Mouse (Mus musculus) monocyte, adult 59 days (primary cell): Measurements from ENCODE around the gene Cryz. TPM values are rescaled to one million over a fixed set of nuclear protein-coding genes. Genes with fewer than 3 reads are reported as not detected.

Experiments
- total RNA-seq, 2 experiments: library from RNA; stranded (reverse); gene quantifications; one replicate each; pipeline ENCODE4 v1.2.4; 2023

Gene Cryz
- 1 to 10 TPM; 4.1 to 6.4 TPM for total RNA-seq

GRCm38 (mm10) chr3:154596488-154596933 is at the start of gene Cryz:
TSS of gene Cryz (plus strand) at chr3:154596711.

GRCm38 (mm10) chr3:154596934-154597554 is 533 bp downstream of the Cryz start, which contains the start of gene Tyw3:
TSS of gene Tyw3 (minus strand) at chr3:154597104.

GRCm38 (mm10) chr3:154663545-154663944 is 67.0 kb downstream of the Cryz start, which contains the start of gene Erich3:
TSS of gene Erich3 (plus strand) at chr3:154663859.

Other genes starting within 250 kb of the Cryz start
- gene Tyw3, start 393 bp downstream of the Cryz start, total RNA-seq, result 1 to 10 TPM; 2.9 to 4.1 TPM
- not detected for gene Erich3, start 67.1 kb downstream of the Cryz start, total RNA-seq